Mouse (Mus musculus): ENCODE measurements at regions not wholly inside any gene's neighbourhood (a gene's known extent, or its start where the extent isn't known, plus 50 kb on each side); places are given as distances from the start of the nearest gene placed in this dataset.

DNA sequence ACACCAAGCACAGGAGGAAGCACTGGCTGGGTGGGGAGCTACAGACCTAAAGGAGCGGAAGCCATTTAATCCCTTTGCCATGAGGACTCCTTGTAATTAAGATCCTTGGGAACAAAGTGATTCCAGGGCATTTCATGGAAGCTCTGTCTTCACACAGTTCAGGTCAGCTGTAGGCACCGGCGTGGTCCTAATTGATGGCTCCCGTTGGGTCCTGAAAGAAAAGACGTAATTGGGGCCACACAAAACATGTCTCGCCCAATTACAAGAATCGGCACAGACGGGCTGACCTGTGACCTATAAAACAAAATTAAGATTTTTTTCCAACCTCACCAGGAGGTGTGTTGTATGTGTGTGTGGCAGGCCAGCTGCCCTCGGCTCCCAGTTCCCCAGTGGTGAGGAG lies 232.3 kb upstream of the Dio3 start:
- H3K9me3 ChIP-seq (replicated peaks), result no peaks in the 10 kb centered on the region
- WGBS, result 41% methylated on average over 9 of the region's 9 CpGs
- no peaks in the 10 kb centered on the region for H3K27me3 ChIP-seq
- no peaks in the 10 kb centered on the region for H3K36me3 ChIP-seq (ENCODE audit: poor library complexity, severe bottlenecking)
- H3K4me3 ChIP-seq, result no peak overlapping the region
- no peak overlapping the region for H3K4me2 ChIP-seq
- ATAC-seq, result no peak
- H3K4me1 ChIP-seq, result no peaks in the 10 kb centered on the region
- H3K27ac ChIP-seq, result no peak overlapping the region
- no peak overlapping the region for H3K9ac ChIP-seq

GRCm38 (mm10) chr12:110047466-110048250 lies 231.2 kb upstream of the Dio3 start:
- Histone ChIP-seq H3K9ac (no peak overlapping the region), H3K36me3 (ENCODE audit: poor library complexity, severe bottlenecking) (no peaks in the 10 kb centered on the region), H3K4me3 (no peak overlapping the region), H3K27me3 (no peaks in the 10 kb centered on the region), H3K27ac (no peak overlapping the region), H3K4me2 (no peak overlapping the region), H3K4me1 (no peaks in the 10 kb centered on the region), H3K9me3 (replicated peaks) (no peaks in the 10 kb centered on the region)
- ATAC-seq, result no peak
- WGBS, result 76% methylated on average over 16 of the region's 16 CpGs

DNA sequence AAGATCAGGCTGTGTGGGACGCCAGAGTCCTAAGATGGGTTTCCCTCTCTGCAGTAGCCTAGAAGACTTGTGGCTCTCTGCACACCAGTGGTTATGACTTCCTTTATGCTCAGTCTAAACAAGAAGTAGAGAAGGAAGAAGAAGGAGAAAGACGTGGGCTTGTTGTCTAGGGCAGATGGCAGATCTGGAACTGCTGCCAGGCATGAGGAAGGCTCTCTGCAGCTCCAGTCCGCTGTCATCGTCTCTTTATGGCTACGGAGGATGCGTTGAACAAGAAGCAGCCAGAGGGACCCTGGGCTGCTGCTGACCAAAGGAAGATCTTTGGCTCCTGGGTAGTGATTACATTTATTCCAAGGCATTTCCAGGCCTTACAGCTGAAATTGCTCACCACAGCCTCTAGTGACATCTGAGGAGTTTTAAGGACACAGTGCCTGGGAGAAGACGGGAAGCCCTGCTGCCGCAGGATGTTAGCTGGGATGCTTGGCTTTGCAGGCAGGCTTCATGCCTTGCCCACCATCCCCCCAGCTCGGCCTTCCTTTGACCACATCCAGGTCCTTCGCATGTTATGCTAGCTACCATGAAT lies 229.6 kb upstream of the Dio3 start:
- ATAC-seq, result no peak
- no peak overlapping the region for H3K27ac ChIP-seq
- H3K9me3 ChIP-seq (replicated peaks), result no peaks in the 10 kb centered on the region
- no peak overlapping the region for H3K4me2 ChIP-seq
- WGBS, result 86% methylated on average over 10 of the region's 10 CpGs
- no peaks in the 10 kb centered on the region for H3K4me1 ChIP-seq
- H3K27me3 ChIP-seq, result no peaks in the 10 kb centered on the region
- no peak overlapping the region for H3K9ac ChIP-seq
- no peaks in the 10 kb centered on the region for H3K36me3 ChIP-seq (ENCODE audit: poor library complexity, severe bottlenecking)
- H3K4me3 ChIP-seq, result no peak overlapping the region

DNA sequence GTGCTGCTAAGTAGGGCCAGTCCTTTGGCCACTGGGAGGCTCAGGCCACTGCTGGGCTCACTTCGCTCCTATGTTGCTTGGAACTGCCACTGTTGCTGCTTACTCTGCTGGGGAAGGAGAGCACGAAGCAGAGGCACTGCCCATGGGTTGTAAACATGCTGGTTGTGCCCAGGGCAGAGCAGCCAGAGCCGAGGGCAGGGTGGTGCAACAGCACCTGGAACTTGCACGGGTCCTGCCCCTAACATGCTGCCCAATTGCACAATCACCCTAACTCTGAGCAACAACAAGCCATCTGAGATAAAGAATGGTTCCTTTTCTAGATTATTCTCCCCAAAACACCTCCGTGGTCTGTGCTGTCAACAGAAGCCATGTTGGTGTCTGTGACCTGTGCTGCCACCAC lies 219.5 kb upstream of the Dio3 start:
- H3K27ac ChIP-seq, result no peak overlapping the region
- no peaks in the 10 kb centered on the region for H3K4me1 ChIP-seq
- WGBS, result 88% methylated on average over 5 of the region's 5 CpGs
- no peak overlapping the region for H3K4me2 ChIP-seq
- H3K9me3 ChIP-seq (replicated peaks), result no peaks in the 10 kb centered on the region
- no peak overlapping the region for H3K9ac ChIP-seq
- no peak overlapping the region for H3K4me3 ChIP-seq
- H3K36me3 ChIP-seq (ENCODE audit: poor library complexity, severe bottlenecking), result no peaks in the 10 kb centered on the region
- H3K27me3 ChIP-seq, result no peaks in the 10 kb centered on the region
- ATAC-seq, result no peak

- Histone ChIP-seq H3K27ac (no peak overlapping the region), H3K27me3 (no peaks in the 10 kb centered on the region), H3K4me1 (no peaks in the 10 kb centered on the region), H3K9ac (no peak overlapping the region), H3K4me2 (no peak overlapping the region), H3K9me3 (replicated peaks) (no peaks in the 10 kb centered on the region), H3K36me3 (ENCODE audit: poor library complexity, severe bottlenecking) (no peaks in the 10 kb centered on the region), H3K4me3 (no peak overlapping the region)
- WGBS, result 90% methylated on average over 6 of the region's 6 CpGs
- no peak for ATAC-seq
Measured at GRCm38 (mm10) chr12:110061961-110062360, 216.9 kb upstream of the Dio3 start.

DNA sequence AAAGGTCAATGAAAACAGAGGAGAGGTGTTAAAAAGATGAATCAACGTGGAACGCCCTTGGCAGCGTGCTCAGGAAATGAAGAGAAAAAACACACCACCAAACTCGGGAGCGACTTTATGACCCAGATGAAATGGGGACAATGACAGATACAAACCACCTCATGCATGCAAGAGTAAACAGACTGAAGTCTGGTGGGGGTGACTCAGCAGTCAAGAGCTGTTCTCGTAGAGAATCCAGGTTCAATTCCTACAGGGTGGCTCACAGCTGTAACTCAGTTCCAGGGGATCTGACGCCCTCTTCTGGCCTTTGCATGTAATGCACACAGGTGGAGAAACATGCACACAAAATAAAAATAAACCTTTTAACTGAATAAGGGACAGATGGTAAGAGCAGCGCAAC lies 215.9 kb upstream of the Dio3 start:
- H3K4me2 ChIP-seq, result no peak overlapping the region
- no peak overlapping the region for H3K27ac ChIP-seq
- 84% methylated on average over 8 of the region's 8 CpGs for WGBS
- no peak for ATAC-seq
- H3K36me3 ChIP-seq (ENCODE audit: poor library complexity, severe bottlenecking), result no peaks in the 10 kb centered on the region
- H3K9ac ChIP-seq, result no peak overlapping the region
- no peaks in the 10 kb centered on the region for H3K4me1 ChIP-seq
- no peak overlapping the region for H3K4me3 ChIP-seq
- H3K9me3 ChIP-seq (replicated peaks), result no peaks in the 10 kb centered on the region
- H3K27me3 ChIP-seq, result no peaks in the 10 kb centered on the region

- no peaks in the 10 kb centered on the region for H3K36me3 ChIP-seq (ENCODE audit: poor library complexity, severe bottlenecking)
- H3K27ac ChIP-seq, result no peak overlapping the region
- no peaks in the 10 kb centered on the region for H3K4me1 ChIP-seq
- peaks cover 18% of the 10 kb centered on the region for H3K9me3 ChIP-seq (replicated peaks)
- 66% methylated on average over 4 of the region's 4 CpGs for WGBS
- no peak overlapping the region for H3K4me3 ChIP-seq
- H3K9ac ChIP-seq, result no peak overlapping the region
- H3K27me3 ChIP-seq, result no peaks in the 10 kb centered on the region
- ATAC-seq, result no peak
- H3K4me2 ChIP-seq, result no peak overlapping the region
Measured at GRCm38 (mm10) chr12:110066361-110066885, 212.4 kb upstream of the Dio3 start.

DNA sequence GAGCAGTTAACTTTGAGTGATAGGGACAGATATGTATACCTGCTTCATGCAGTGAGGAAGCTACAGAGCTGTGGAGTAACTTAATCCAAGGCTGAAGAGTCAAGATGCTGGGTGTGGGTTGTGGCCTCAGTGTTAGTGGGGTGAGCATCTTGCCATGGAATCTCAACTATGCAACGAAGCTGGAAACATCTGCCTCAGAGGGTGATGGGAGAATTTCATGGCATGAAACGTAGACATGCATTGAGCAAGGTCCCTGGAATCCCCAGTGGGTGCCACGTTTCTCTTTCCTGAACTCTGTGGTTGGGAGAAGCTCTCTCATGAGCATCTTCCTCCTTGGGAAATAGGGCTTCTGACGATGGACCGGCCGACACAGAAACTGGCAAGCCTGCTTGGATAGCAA lies 208.4 kb upstream of the Dio3 start:
- Histone ChIP-seq H3K4me3 (no peak overlapping the region), H3K9ac (no peak overlapping the region), H3K9me3 (replicated peaks) (peaks cover 18% of the 10 kb centered on the region), H3K4me2 (no peak overlapping the region), H3K36me3 (ENCODE audit: poor library complexity, severe bottlenecking) (no peaks in the 10 kb centered on the region), H3K4me1 (no peaks in the 10 kb centered on the region), H3K27ac (no peak overlapping the region), H3K27me3 (no peaks in the 10 kb centered on the region)
- 81% methylated on average over 6 of the region's 6 CpGs for WGBS
- ATAC-seq, result no peak

- WGBS, result 84% methylated on average over 4 of the region's 4 CpGs
- ATAC-seq, result no peak
- peaks cover 18% of the 10 kb centered on the region for H3K9me3 ChIP-seq (replicated peaks)
- no peak overlapping the region for H3K27ac ChIP-seq
- H3K4me1 ChIP-seq, result no peaks in the 10 kb centered on the region
- no peaks in the 10 kb centered on the region for H3K27me3 ChIP-seq
- H3K36me3 ChIP-seq (ENCODE audit: poor library complexity, severe bottlenecking), result no peaks in the 10 kb centered on the region
- no peak overlapping the region for H3K4me3 ChIP-seq
- no peak overlapping the region for H3K4me2 ChIP-seq
- no peak overlapping the region for H3K9ac ChIP-seq
Measured at GRCm38 (mm10) chr12:110071823-110072222, 207.0 kb upstream of the Dio3 start.

- no peaks in the 10 kb centered on the region for H3K4me1 ChIP-seq
- H3K27me3 ChIP-seq, result no peaks in the 10 kb centered on the region
- no peak overlapping the region for H3K27ac ChIP-seq
- no peak overlapping the region for H3K9ac ChIP-seq
- WGBS, result 97% methylated on average over 8 of the region's 8 CpGs
- H3K4me2 ChIP-seq, result no peak overlapping the region
- no peak for ATAC-seq
- H3K36me3 ChIP-seq (ENCODE audit: poor library complexity, severe bottlenecking), result no peaks in the 10 kb centered on the region
- H3K4me3 ChIP-seq, result no peak overlapping the region
- peaks cover 4% of the 10 kb centered on the region; the same call in 1 of the 2 replicates for H3K9me3 ChIP-seq (replicated peaks)
Measured at GRCm38 (mm10) chr12:110074921-110075320, 203.9 kb upstream of the Dio3 start.

DNA sequence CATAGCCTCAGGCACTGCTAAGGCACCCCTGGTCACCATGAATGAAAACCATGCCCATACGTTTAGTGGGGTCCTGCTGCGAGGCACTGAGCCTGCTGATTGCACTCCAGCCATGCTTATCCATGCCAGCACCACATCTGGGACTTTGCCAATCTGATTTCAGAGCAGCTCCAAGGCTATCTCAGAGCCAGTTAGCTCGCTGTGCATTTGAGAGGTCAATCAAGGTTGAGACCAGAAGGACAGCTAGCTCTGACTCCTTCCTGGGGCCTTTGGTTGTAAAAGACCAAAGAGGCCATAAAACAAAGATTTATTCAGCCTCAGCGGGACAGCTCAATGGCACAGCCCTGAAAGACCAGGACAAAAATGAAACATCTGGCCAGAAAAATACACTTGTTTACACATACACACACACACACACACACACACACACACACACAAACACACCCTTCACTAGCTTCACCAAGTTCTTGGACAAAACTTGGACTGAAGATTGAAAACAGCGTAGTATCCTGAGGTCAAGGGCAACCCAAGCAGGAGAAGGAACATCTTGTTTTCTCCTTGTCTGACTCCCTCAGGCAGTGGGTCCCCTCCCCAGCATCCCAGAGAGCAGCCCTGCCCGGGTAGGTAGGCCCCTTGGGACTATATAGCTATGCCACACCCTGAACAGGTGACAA lies 201.5 kb upstream of the Dio3 start:
- no peak for ATAC-seq
- Histone ChIP-seq H3K4me2 (no peak overlapping the region), H3K9me3 (replicated peaks) (no peaks in the 10 kb centered on the region), H3K4me1 (no peaks in the 10 kb centered on the region), H3K27ac (no peak overlapping the region), H3K4me3 (no peak overlapping the region), H3K27me3 (no peaks in the 10 kb centered on the region), H3K9ac (no peak overlapping the region), H3K36me3 (ENCODE audit: poor library complexity, severe bottlenecking) (no peaks in the 10 kb centered on the region)
- 76% methylated on average over 6 of the region's 6 CpGs for WGBS

DNA sequence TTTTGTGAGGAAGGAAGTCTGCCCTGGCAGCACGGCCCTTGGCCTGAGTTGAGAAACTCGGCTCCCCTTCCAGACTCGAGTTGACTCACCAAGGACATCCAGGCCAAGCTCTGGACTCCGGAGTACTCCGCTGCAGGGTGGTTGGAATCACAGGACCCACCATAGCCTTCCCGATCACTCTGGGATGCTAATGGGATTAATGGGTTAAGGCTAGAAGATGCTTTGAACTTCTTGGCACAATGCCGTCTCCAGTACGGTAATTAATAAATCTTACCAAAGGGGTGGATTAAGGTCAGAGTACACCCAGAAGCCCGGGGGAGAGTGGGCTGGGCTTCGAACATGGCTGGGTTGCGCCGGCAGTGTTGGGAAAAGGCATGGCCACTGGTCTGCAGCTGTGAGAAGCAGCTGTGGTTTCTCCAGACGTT lies 200.8 kb upstream of the Dio3 start:
- Histone ChIP-seq H3K27ac (no peak overlapping the region), H3K36me3 (ENCODE audit: poor library complexity, severe bottlenecking) (no peaks in the 10 kb centered on the region), H3K9me3 (replicated peaks) (no peaks in the 10 kb centered on the region), H3K9ac (no peak overlapping the region), H3K27me3 (no peaks in the 10 kb centered on the region), H3K4me3 (no peak overlapping the region), H3K4me1 (no peaks in the 10 kb centered on the region), H3K4me2 (no peak overlapping the region)
- ATAC-seq, result no peak
- WGBS, result 65% methylated on average over 13 of the region's 13 CpGs

All from forebrain, embryonic 13.5 days (tissue).